Mouse (Mus musculus): ENCODE measurements at regions not wholly inside any gene's neighbourhood (a gene's known extent, or its start where the extent isn't known, plus 50 kb on each side); places are given as distances from the start of the nearest gene placed in this dataset.

DNA sequence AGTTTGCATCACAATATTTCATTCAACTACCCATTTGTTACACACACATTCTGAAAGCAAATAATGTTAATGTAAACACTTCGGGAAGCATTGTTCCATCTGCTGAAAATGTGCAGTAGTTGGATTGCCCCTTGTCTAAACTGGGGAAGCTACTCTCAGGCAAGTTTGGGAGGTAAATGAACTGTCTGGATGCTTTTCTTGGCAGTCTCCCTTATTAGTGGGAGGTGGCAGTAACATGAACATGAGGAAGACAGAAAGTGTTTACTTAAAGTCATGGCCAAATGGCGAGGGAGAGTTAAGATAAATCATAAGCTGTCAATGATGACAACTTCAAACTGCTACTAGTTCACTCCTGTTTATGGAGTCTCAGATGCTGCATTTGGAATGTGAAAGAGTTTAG lies 332.0 kb downstream of the Osr1 start:
- Histone ChIP-seq H3K9me3 (no peaks in the 10 kb centered on the region), H3K27me3 (no peaks in the 10 kb centered on the region), H3K27ac (no peak overlapping the region), H3K4me3 (replicated peaks) (no peak overlapping the region), H3K9ac (replicated peaks) (no peak overlapping the region), H3K36me3 (no peaks in the 10 kb centered on the region), H3K4me2 (replicated peaks) (no peak overlapping the region), H3K4me1 (replicated peaks) (no peaks in the 10 kb centered on the region)
- 90% methylated on average over 2 of the region's 2 CpGs for WGBS
- ATAC-seq = no peak

DNA sequence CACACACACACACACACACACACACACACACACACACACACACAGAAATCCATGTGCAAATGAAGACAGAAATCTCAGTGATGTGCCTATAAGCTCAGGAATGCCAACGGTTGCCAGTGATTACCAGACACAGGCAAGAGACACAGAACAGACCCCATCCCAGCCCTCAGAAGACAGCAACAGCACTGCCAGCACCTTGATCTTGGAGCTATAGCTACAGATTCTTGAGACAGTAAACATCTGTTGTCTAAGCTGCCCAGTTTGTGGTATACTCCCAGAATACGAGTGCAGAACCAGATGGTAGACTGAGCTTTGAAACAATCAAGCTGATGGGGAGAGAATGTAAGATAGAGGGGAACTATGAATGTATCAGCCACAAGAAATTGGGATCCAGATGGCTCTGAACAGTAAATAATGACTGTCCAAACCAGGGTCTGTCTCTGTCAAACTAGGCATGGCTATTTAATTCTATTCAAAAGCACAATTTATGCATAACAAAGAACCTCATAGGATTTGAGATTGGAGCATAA lies 333.9 kb downstream of the Osr1 start:
- no peak overlapping the region for H3K9ac ChIP-seq (replicated peaks)
- 65% methylated on average over 2 of the region's 2 CpGs for WGBS
- H3K4me2 ChIP-seq (replicated peaks) = no peak overlapping the region
- H3K27ac ChIP-seq = no peak overlapping the region
- no peaks in the 10 kb centered on the region for H3K4me1 ChIP-seq (replicated peaks)
- ATAC-seq = no peak
- no peaks in the 10 kb centered on the region for H3K36me3 ChIP-seq
- no peak overlapping the region for H3K4me3 ChIP-seq (replicated peaks)
- H3K9me3 ChIP-seq = no peaks in the 10 kb centered on the region
- no peaks in the 10 kb centered on the region for H3K27me3 ChIP-seq

DNA sequence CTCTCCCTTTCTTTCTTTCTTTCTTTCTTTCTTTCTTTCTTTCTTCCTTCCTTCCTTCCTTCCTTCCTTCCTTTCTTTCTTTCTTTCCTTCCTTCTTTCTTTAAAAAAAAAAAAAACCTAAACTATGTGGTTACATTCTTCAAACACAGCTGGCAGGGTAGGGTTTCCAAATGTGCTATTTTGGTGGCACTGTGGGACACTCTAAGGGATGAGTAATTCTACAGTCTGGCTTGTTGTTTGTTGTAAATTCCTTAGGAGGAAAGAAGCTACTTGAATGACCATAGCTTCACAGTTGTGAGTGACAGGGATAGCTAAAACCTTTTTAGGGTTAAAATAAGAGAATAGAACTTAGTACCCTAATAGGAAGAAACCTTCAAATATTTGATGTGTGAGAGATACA lies 342.4 kb downstream of the Osr1 start:
- Histone ChIP-seq H3K4me2 (replicated peaks) (no peak overlapping the region), H3K27ac (no peak overlapping the region), H3K9me3 (no peaks in the 10 kb centered on the region), H3K4me1 (replicated peaks) (no peaks in the 10 kb centered on the region), H3K27me3 (no peaks in the 10 kb centered on the region), H3K4me3 (replicated peaks) (no peak overlapping the region), H3K9ac (replicated peaks) (no peak overlapping the region), H3K36me3 (no peaks in the 10 kb centered on the region)
- no peak for ATAC-seq

DNA sequence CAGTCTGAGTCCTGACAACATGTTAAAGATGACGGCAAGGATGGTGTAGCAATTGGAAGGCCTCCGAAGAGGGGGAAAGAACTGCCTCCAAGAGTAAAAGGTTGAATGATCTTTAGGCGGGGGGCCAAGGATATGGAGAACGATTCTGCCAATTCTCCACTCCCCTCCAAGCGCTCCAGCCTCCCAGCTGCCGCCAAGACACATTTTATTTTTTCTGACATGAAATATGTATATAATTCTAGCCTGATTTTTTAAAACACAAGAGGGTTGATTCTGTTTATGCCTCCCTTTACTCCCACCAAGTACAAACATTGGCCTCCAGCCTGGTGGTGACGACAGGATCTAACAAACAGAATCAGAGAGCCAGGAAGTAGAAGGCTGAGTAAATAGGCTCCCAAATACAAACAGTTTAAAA lies 345.8 kb downstream of the Osr1 start:
- no peak for ATAC-seq
- Histone ChIP-seq H3K4me2 (replicated peaks) (no peak overlapping the region), H3K27ac (no peak overlapping the region), H3K9ac (replicated peaks) (no peak overlapping the region), H3K4me1 (replicated peaks) (no peaks in the 10 kb centered on the region), H3K9me3 (no peaks in the 10 kb centered on the region), H3K36me3 (no peaks in the 10 kb centered on the region), H3K27me3 (no peaks in the 10 kb centered on the region), H3K4me3 (replicated peaks) (no peak overlapping the region)
- WGBS = 87% methylated on average over 7 of the region's 7 CpGs

- no peaks in the 10 kb centered on the region for H3K27me3 ChIP-seq
- WGBS = 79% methylated on average over 4 of the region's 4 CpGs
- no peaks in the 10 kb centered on the region for H3K9me3 ChIP-seq
- no peak for ATAC-seq
- H3K4me2 ChIP-seq (replicated peaks) = no peak overlapping the region
- H3K4me3 ChIP-seq (replicated peaks) = no peak overlapping the region
- H3K9ac ChIP-seq (replicated peaks) = no peak overlapping the region
- H3K27ac ChIP-seq = no peak overlapping the region
- no peaks in the 10 kb centered on the region for H3K36me3 ChIP-seq
- H3K4me1 ChIP-seq (replicated peaks) = no peaks in the 10 kb centered on the region
Measured at GRCm38 (mm10) chr12:9918026-9918425, 348.1 kb downstream of the Osr1 start.

GRCm38 (mm10) chr12:9919007-9919406 lies 349.1 kb downstream of the Osr1 start:
- ATAC-seq = no peak
- no peak overlapping the region for H3K4me2 ChIP-seq (replicated peaks)
- H3K4me1 ChIP-seq (replicated peaks) = no peaks in the 10 kb centered on the region
- no peak overlapping the region for H3K9ac ChIP-seq (replicated peaks)
- no peaks in the 10 kb centered on the region for H3K36me3 ChIP-seq
- no peak overlapping the region for H3K4me3 ChIP-seq (replicated peaks)
- WGBS = 68% methylated on average over 3 of the region's 3 CpGs
- H3K9me3 ChIP-seq = no peaks in the 10 kb centered on the region
- no peaks in the 10 kb centered on the region for H3K27me3 ChIP-seq
- no peak overlapping the region for H3K27ac ChIP-seq

DNA sequence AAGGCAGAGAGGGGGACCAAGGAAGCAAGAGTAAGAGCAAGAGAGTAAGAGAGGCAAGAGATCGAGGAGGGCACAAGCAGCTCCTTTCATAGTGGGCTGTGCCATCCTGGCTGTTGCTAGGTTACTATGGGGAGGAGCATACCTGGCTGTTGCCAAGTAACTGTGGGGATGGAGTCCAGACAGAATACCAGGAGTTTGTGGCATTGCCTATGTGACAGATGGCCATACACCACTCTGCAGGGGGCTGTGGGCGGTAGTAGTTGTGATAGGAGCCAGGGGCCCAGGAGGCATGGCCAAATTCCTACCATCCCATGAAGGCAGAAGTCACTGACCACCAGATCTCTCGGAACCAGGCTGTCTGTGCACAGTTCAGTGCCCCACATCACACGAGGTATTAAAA lies 349.5 kb downstream of the Osr1 start:
- Histone ChIP-seq H3K9me3 (no peaks in the 10 kb centered on the region), H3K4me3 (replicated peaks) (no peak overlapping the region), H3K4me2 (replicated peaks) (no peak overlapping the region), H3K36me3 (no peaks in the 10 kb centered on the region), H3K27me3 (no peaks in the 10 kb centered on the region), H3K9ac (replicated peaks) (no peak overlapping the region), H3K4me1 (replicated peaks) (no peaks in the 10 kb centered on the region), H3K27ac (no peak overlapping the region)
- 73% methylated on average over 4 of the region's 4 CpGs for WGBS
- ATAC-seq = no peak

GRCm38 (mm10) chr12:9920401-9920800 lies 350.5 kb downstream of the Osr1 start:
- no peaks in the 10 kb centered on the region for H3K4me1 ChIP-seq (replicated peaks)
- no peak overlapping the region for H3K27ac ChIP-seq
- ATAC-seq = no peak
- H3K9ac ChIP-seq (replicated peaks) = no peak overlapping the region
- H3K9me3 ChIP-seq = no peaks in the 10 kb centered on the region
- no peak overlapping the region for H3K4me3 ChIP-seq (replicated peaks)
- 88% methylated on average over 2 of the region's 2 CpGs for WGBS
- H3K36me3 ChIP-seq = no peaks in the 10 kb centered on the region
- no peaks in the 10 kb centered on the region for H3K27me3 ChIP-seq
- H3K4me2 ChIP-seq (replicated peaks) = no peak overlapping the region

DNA sequence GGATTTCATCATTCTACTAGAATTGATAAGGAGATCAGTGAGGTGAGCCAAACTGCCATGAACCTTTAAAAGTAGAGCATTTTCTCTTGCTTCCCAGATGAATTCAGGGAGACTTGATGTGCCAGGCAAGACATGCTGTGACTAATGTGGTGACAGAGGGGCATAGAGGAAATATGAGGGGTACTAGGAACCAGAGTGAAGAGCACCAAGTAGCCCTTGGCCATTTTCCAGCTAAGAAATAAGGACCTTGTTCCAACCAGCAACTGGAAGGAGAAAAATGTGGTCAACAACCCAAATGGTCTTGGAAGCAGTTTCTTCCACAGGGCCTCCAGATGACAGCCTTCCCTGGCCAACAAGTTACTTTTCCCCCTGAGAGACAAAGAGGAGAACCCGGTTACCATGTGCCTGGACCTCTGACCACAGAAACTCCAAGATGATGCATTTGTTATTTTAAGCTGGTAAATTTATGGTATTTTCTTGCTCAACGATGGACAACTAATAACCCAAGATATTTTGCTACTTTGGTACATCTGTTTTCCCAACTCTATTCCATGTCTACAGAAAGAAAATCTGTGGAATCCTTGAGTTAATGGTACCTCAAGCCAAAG lies 351.8 kb downstream of the Osr1 start:
- H3K27me3 ChIP-seq = no peaks in the 10 kb centered on the region
- ATAC-seq = no peak
- no peak overlapping the region for H3K4me3 ChIP-seq (replicated peaks)
- no peaks in the 10 kb centered on the region for H3K36me3 ChIP-seq
- H3K4me1 ChIP-seq (replicated peaks) = no peaks in the 10 kb centered on the region
- H3K4me2 ChIP-seq (replicated peaks) = no peak overlapping the region
- no peaks in the 10 kb centered on the region for H3K9me3 ChIP-seq
- WGBS = 93% methylated on average over 2 of the region's 2 CpGs
- no peak overlapping the region for H3K9ac ChIP-seq (replicated peaks)
- no peak overlapping the region for H3K27ac ChIP-seq

GRCm38 (mm10) chr12:9924561-9924960 lies 354.6 kb downstream of the Osr1 start:
- Histone ChIP-seq H3K4me1 (replicated peaks) (no peaks in the 10 kb centered on the region), H3K36me3 (no peaks in the 10 kb centered on the region), H3K4me2 (replicated peaks) (no peak overlapping the region), H3K27me3 (no peaks in the 10 kb centered on the region), H3K27ac (no peak overlapping the region), H3K9me3 (no peaks in the 10 kb centered on the region), H3K4me3 (replicated peaks) (no peak overlapping the region), H3K9ac (replicated peaks) (no peak overlapping the region)
- no peak for ATAC-seq
- WGBS = 87% methylated on average over 3 of the region's 3 CpGs

DNA sequence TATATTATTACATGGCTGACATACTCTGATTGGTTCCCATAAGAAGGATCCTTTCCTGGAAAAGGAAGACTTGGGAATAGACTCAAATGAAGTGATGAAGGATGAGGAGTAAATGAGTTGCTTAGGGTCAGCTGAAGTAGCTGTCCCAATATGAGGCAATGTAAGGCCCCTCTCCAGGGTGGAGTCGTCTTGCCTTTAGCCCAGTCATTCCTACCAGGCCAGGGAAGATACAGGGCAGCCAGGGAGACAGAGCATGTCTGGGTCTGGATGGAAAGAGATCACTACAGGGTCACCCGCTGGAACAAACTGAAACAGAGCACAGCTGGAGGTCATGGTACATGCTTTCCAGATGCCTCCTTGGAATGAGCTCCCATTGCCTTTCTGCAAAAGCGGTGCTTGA lies 364.2 kb downstream of the Osr1 start:
- Histone ChIP-seq H3K27ac (no peak overlapping the region), H3K9ac (replicated peaks) (no peak overlapping the region), H3K27me3 (no peaks in the 10 kb centered on the region), H3K36me3 (no peaks in the 10 kb centered on the region), H3K4me1 (replicated peaks) (no peaks in the 10 kb centered on the region), H3K4me3 (replicated peaks) (no peak overlapping the region), H3K9me3 (no peaks in the 10 kb centered on the region), H3K4me2 (replicated peaks) (no peak overlapping the region)
- ATAC-seq = no peak
- 82% methylated on average over 3 of the region's 3 CpGs for WGBS

DNA sequence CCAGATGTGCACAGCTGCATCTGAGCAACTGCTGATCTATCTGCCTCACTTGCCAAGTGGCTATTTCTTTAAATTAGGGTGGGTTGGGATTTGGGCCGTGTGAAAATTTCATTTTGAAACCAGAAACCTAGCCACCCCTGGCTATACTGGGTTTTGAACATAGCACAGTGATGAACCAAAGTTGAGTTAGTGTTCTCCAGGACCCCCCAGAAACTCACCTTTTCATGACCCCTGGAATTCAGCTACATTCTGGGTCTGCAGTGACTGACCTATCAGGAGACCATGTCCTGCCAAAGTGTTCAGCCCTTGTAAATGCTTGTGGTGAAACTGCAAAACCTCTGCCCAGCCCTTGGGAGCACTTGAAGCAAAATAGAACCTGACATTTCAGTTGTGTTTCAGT lies 371.4 kb downstream of the Osr1 start:
- H3K4me3 ChIP-seq (replicated peaks) = no peak overlapping the region
- no peaks in the 10 kb centered on the region for H3K36me3 ChIP-seq
- no peaks in the 10 kb centered on the region for H3K9me3 ChIP-seq
- no peak overlapping the region for H3K9ac ChIP-seq (replicated peaks)
- no peak for ATAC-seq
- no peak overlapping the region for H3K27ac ChIP-seq
- H3K4me2 ChIP-seq (replicated peaks) = no peak overlapping the region
- no peaks in the 10 kb centered on the region for H3K4me1 ChIP-seq (replicated peaks)
- WGBS = 71% methylated on average over 1 of the region's 1 CpGs
- no peaks in the 10 kb centered on the region for H3K27me3 ChIP-seq

GRCm38 (mm10) chr12:9941823-9942222 lies 371.9 kb downstream of the Osr1 start:
- no peak overlapping the region for H3K4me2 ChIP-seq (replicated peaks)
- no peak overlapping the region for H3K9ac ChIP-seq (replicated peaks)
- H3K9me3 ChIP-seq = no peaks in the 10 kb centered on the region
- H3K4me3 ChIP-seq (replicated peaks) = no peak overlapping the region
- WGBS = 87% methylated on average over 3 of the region's 3 CpGs
- no peaks in the 10 kb centered on the region for H3K36me3 ChIP-seq
- H3K4me1 ChIP-seq (replicated peaks) = no peaks in the 10 kb centered on the region
- ATAC-seq = no peak
- H3K27me3 ChIP-seq = no peaks in the 10 kb centered on the region
- no peak overlapping the region for H3K27ac ChIP-seq

All from midbrain, embryonic 13.5 days (tissue).